Mouse (Mus musculus): ENCODE data around the gene 1700003F12Rik. TPM values are rescaled to one million over a fixed set of nuclear protein-coding genes. Genes with fewer than 3 reads are reported as not detected.

The 1700003F12Rik gene
- polyA plus RNA-seq, 1 experiment = not detected

DNA sequence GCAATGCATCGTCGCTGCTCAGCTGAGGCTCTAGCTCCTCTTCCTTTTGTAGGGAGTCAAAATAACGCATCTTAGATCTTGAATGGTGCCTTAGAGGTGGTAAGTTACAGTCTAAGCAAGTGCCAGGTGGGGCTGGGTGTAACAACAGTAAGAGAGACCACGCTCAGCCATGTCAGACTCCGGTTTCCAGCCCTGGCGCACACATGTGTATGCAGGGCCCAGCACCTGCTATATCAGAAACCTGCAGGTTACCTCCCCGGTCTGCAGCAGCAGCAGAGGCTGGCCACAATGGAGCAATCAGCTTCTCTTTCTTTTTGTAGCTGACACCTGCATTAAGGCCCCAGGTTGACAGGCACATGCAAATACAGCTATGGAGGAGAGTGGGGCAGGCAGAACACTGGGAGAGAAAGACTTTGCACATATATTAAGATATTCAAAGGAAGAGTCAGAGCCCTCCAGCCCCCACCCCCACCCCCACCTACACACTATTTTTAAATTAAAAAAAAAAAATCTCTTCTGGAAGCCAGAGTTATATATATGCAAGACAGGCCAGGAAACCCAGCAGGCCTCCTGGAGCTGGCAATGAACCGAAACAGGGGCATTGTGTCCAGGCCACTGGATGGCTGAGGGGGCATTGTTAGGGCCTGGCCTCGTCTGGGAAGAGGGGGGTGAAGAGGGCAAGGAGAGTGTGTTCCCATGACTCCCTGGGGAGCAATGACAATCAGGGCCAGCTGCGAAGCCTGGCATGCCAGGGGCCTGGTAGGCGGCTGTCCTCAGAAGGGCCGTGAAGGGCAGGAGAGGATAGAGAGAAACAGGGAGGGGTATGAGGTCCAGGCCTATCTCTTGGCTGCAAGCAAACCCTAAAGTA, 30.2 kb downstream of the 1700003F12Rik start:
- no peak overlapping the region for H3K27ac ChIP-seq (replicated peaks; ENCODE audit: low read depth, low read length)
- peaks cover 5% of the 10 kb centered on the region; the same call in 1 of the 2 replicates for H3K4me1 ChIP-seq (ENCODE audit: control insufficient read depth, insufficient read depth, insufficient read length, low read length)

DNA sequence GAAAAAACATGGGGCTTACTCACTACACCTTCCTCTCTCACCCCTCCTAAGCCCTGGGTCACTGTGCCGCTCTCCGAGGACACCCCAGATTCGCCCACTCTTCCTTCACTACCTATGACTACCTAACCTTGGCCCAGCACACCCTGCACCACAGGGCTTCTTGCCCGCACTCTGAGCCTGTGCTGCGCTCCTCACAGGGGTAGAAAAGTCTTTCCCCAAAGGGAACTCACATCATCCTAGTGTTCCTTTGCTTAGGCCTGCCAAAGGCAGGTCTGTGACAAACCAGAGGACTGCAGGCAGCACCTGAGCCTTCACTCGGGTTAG, 30.8 kb downstream of the 1700003F12Rik start:
- no peak overlapping the region for H3K4me3 ChIP-seq (ENCODE audit: insufficient read depth, low read depth, low read length)
- H3K4me1 ChIP-seq (ENCODE audit: control insufficient read depth, insufficient read depth, insufficient read length, low read length) = peaks cover 5% of the 10 kb centered on the region; the same call in 1 of the 2 replicates
- H3K27ac ChIP-seq (replicated peaks; ENCODE audit: low read depth, low read length) = no peak overlapping the region

More for the DNA sequence above, 30.2 kb downstream of the 1700003F12Rik start:
- no peak overlapping the region for H3K4me3 ChIP-seq (ENCODE audit: insufficient read depth, low read depth, low read length)

DNA sequence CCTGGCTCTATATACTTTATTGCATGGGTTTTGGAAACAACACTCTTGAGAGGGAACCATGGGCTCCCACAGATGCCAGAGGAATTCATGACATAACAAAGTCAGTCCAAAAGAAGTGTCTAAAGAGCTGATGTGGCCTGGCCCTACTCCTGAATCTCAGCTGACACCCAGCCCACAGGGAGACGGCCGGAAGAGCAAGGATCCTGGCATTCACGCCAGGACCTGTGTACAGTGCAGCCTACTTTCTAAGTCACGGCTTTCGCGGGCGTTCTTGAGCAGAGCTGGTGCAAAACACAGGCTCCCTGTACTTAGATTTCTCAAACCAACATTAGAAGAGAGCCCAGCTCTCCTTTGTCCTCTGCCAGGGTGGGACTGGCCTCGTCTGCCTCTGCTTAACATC, 33.7 kb downstream of the 1700003F12Rik start:
- H3K27ac ChIP-seq (replicated peaks; ENCODE audit: low read depth, low read length) = no peak overlapping the region

DNA sequence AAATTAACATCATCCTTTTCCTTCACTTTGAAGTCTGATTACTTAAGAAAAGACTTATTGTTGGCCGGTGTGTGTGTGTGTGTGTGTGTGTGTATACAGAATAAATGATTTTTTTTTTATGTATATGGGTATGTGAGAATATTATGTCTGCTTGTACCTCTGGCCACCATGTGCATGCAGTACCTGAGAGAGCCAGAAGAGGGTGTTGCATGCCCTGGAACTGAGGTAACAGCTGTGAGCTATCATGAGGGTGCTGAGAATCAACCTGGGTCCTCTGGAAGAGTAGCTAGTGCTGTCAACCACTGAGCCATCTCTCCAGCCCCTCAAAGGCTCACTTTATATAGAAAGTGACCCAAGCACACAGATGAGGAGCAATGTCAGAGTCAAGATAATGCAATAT, 34.5 kb downstream of the 1700003F12Rik start:
- no peak overlapping the region for H3K27ac ChIP-seq (replicated peaks; ENCODE audit: low read depth, low read length)
- no peak overlapping the region for H3K4me3 ChIP-seq (ENCODE audit: insufficient read depth, low read depth, low read length)
- peaks cover 5% of the 10 kb centered on the region; the same call in 1 of the 2 replicates for H3K4me1 ChIP-seq (ENCODE audit: control insufficient read depth, insufficient read depth, insufficient read length, low read length)

More for the DNA sequence above, 33.7 kb downstream of the 1700003F12Rik start:
- peaks cover 5% of the 10 kb centered on the region; the same call in 1 of the 2 replicates for H3K4me1 ChIP-seq (ENCODE audit: control insufficient read depth, insufficient read depth, insufficient read length, low read length)
- no peak overlapping the region for H3K4me3 ChIP-seq (ENCODE audit: insufficient read depth, low read depth, low read length)

DNA sequence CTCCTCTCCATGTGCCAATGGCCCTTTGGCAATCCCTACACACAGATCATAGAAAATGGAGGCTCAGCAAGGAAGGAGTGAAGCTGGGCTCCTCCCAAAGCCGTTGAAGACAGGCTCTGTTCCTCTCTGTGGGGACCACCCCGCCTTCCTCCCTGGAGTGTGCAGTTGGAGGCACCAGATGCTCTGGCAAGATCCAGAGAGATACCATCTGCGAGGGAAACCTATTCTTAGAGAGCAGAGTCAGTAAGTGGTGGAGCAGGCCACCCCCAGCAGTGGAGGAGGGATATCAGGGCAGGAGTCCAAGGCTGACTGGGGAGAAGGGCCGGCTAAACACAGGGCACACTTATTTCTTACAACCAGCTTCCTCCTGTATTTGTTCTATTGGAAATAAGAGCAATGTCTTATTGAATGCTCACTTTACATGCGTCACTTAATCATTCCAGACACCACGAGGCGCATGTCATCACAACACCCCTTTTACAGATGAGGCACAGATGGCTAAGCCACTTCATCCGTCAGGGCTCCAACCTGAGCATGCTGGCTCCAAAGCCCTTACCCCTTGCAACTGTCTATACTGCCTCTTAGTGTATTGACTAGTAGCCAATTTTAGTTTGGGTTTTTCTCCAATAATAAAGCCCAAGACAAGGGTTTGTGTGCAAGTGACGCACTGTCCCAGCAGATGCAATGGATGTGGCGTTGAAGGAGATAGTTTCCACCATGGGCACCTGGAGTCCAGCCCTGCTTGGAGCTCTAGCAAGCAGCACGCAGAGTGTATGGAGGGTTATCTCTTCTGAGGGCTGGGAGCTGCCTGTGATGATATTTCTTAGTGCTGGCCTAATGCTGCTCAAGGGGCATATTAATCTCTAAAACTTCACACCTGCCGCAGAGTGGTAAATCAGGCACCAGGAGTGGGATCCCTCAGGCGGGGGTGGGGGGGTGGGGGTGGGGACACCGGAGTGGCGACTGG, 37.3 kb downstream of the 1700003F12Rik start:
- 0 out of 2 replicates have a peak, but pooled peaks cover 3% of the 10 kb centered on the region for H3K4me1 ChIP-seq (ENCODE audit: control insufficient read depth, insufficient read depth, insufficient read length, low read length)

DNA sequence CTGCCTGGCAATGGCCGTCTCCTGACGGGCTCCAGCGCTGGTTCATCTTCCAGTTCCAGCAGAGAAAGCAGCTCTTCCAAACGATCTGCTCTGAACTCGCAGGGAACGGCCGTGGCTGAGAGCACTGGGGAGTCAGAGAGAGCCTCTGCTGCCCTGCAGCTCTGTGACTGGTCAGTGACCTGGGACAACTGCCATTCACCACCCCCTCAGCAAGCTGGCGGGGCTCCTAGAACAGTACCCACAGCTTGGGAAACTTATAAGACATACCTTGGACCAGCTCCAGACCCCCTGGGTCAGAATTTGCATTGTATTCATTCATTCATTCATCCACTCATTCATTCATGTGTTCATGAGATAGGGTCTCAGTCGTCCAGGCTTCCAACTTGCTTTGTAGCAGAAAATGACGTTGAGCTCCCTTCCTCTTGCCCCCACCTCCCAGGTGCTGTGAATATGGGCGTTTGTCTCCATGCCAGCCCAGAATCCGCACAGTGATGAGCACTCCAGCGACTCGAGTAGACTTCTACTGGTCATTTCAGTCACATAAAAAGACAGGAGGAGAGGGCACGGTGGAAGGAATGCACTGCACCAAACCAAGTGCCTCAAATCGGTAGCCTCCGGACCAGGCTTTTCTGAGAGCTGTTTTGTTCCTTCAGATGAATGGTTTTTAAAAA, 38.2 kb downstream of the 1700003F12Rik start:
- H3K4me1 ChIP-seq (ENCODE audit: control insufficient read depth, insufficient read depth, insufficient read length, low read length) = 0 out of 2 replicates have a peak, but pooled peaks cover 2% of the 10 kb centered on the region
- H3K4me3 ChIP-seq (ENCODE audit: insufficient read depth, low read depth, low read length) = no peak overlapping the region
- H3K27ac ChIP-seq (replicated peaks; ENCODE audit: low read depth, low read length) = no peak overlapping the region

More for the DNA sequence above, 37.3 kb downstream of the 1700003F12Rik start:
- Histone ChIP-seq H3K4me3 (ENCODE audit: insufficient read depth, low read depth, low read length) (no peak overlapping the region), H3K27ac (replicated peaks; ENCODE audit: low read depth, low read length) (no peak overlapping the region)

DNA sequence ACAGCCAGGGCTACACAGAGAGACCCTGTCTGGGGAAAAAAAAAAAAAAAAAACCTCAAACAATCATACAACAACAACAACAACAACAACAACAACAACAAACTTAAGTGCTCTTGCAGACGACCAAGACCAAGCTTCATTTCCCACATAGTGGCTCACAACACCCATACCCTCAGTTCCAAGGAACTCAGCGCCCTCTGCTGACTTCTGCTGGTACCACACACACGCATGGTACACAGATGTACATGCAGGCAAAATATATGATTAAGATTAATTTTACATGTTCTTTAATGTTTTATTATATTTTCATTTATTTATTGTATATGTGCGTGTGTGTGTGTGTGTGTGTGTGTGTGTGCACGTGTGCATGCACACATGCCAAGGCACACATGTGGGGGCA, 39.5 kb downstream of the 1700003F12Rik start:
- Histone ChIP-seq H3K27ac (replicated peaks; ENCODE audit: low read depth, low read length) (no peak overlapping the region), H3K4me1 (ENCODE audit: control insufficient read depth, insufficient read depth, insufficient read length, low read length) (no peaks in the 10 kb centered on the region), H3K4me3 (ENCODE audit: insufficient read depth, low read depth, low read length) (no peak overlapping the region)

DNA sequence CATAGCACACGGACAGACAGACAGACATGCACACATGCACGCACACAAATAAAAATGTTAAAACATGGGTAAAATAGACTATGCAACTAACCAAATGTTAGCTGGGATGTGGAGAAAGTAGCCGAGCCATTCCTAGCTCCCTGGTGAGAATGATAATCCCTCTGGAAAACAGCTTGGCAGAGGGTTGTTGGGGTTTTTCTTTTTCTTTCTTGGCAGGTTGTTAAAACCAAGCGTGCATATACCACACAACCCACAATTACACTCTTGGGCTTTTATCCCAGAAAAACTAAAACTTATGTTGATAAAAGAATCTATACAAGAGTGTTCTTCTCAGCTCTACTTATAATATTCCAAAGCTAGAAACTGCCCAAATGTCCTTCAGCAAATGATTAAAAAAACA, 42.2 kb downstream of the 1700003F12Rik start:
- Histone ChIP-seq H3K27ac (replicated peaks; ENCODE audit: low read depth, low read length) (no peak overlapping the region), H3K4me3 (ENCODE audit: insufficient read depth, low read depth, low read length) (no peak overlapping the region), H3K4me1 (ENCODE audit: control insufficient read depth, insufficient read depth, insufficient read length, low read length) (no peaks in the 10 kb centered on the region)

DNA sequence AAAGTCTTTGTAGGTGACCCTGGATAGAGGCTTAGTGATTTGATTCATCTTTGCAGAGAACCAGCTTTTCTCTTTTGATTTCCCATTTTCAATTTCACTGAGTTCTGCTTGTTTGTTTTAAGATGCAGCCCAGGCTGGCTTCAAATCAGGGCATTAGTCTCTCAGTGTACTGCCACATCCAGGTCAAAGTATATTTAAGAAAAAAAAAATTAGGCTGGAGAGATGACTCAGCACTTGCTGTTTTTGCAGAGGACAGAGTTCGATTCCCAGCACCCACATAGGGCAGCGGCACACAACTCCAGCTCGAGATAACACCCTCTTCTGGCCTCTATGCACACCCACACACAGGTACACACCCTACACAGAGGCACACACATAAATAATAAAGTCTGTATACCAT, 44.4 kb downstream of the 1700003F12Rik start:
- Histone ChIP-seq H3K27ac (replicated peaks; ENCODE audit: low read depth, low read length) (no peak overlapping the region), H3K4me3 (ENCODE audit: insufficient read depth, low read depth, low read length) (no peak overlapping the region), H3K4me1 (ENCODE audit: control insufficient read depth, insufficient read depth, insufficient read length, low read length) (peaks cover 3% of the 10 kb centered on the region; the same call in 1 of the 2 replicates)

DNA sequence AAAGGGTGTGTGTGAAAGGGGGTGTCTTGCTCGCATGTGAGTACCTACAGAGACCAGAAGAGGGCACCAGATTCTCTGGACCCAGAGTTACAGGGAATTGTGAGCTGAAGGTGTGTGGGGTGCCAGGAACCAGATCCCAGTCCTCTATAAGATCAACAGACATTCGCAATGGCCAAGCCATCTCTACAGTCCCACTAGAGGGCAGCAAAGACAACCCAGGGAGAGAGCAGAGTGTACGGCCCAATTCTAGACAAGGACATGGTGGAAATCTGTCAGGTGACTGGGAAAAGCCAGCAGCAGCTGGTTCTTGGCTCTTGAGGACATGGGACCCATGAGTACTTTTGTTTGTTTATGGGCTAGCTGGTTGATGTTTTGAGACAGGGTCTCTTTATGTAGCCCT, 46.1 kb downstream of the 1700003F12Rik start:
- H3K4me1 ChIP-seq (ENCODE audit: control insufficient read depth, insufficient read depth, insufficient read length, low read length) = peaks cover 3% of the 10 kb centered on the region
- no peak overlapping the region for H3K4me3 ChIP-seq (ENCODE audit: insufficient read depth, low read depth, low read length)
- H3K27ac ChIP-seq (replicated peaks; ENCODE audit: low read depth, low read length) = no peak overlapping the region

DNA sequence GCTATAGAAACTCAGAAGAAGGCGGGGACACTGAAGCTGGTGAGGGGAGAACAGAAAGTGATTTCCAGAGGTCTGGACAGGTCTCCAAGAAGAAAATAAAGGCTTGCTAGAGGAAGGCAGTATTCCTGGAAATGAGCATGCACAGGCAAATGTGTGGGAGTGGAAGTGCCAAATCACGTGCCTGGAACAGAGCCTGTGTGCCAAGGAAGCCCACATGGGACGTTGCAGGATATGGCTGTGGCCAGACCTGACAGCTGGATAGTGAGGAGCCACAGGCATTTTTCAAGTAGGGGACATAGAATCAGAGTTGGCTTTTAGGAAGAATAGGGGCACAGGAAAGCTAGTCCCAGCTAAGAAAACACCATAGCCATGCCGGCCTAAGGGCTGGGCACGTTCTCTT, 48.9 kb downstream of the 1700003F12Rik start:
- Histone ChIP-seq H3K27ac (replicated peaks; ENCODE audit: low read depth, low read length) (no peak overlapping the region), H3K4me3 (ENCODE audit: insufficient read depth, low read depth, low read length) (no peak overlapping the region), H3K4me1 (ENCODE audit: control insufficient read depth, insufficient read depth, insufficient read length, low read length) (peaks cover 3% of the 10 kb centered on the region)

DNA sequence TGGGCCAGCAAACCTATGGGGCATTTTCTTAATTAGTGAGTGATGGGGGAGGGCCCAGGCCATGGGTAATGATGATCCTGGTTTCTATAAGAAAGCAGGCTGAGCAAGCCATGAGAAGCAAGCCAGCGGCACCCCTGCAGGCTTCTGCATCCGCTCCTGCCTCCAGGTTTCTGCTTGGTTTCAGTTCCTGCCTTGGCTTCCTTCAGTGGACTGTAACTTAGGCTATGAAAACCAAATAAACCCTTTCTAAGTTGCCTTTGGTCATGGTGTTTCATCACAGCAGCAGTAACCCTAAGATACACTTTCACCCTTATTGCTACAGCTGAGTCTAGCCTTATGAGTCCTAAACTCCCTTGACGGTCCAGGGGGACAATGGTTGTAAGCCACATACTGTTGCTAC, 50.5 kb downstream of the 1700003F12Rik start:
- peaks cover 5% of the 10 kb centered on the region for H3K4me1 ChIP-seq (ENCODE audit: control insufficient read depth, insufficient read depth, insufficient read length, low read length)
- no peak overlapping the region for H3K27ac ChIP-seq (replicated peaks; ENCODE audit: low read depth, low read length)
- no peak overlapping the region for H3K4me3 ChIP-seq (ENCODE audit: insufficient read depth, low read depth, low read length)

Data from brown adipose tissue, adult 24 weeks (tissue).